Mouse (Mus musculus) adrenal gland, postnatal 10 days (tissue): ENCODE results near the gene Tbx1. TPM values are rescaled to one million over a fixed set of nuclear protein-coding genes. Genes with fewer than 3 reads are reported as not detected.

Experiments used
- DNase-seq: peaks from one replicate; pipeline ENCODE4 v3.0.0; 2021; ENCODE audit warnings: mixed read lengths
- total RNA-seq, 2 experiments: library from RNA; stranded (reverse); gene quantifications; 2 replicates each; pipeline ENCODE4 v1.2.3; 2021

The Tbx1 gene
- total RNA-seq, 2 experiments from 2014 or later, result 1.2 to 9.1 TPM

- DNase-seq, result no peak
These were observed 2.4 kb downstream of the Tbx1 start for GRCm38 (mm10) chr16:18587847-18588737.

- no peak for DNase-seq
These were observed 3.4 kb downstream of the Tbx1 start for GRCm38 (mm10) chr16:18586906-18587546.

- DNase-seq, result no peak
These were observed 4.2 kb downstream of the Tbx1 start for GRCm38 (mm10) chr16:18586076-18586905.

GRCm38 (mm10) chr16:18585676-18586075, 4.8 kb downstream of the Tbx1 start:
- no peak for DNase-seq

- DNase-seq, result no peak
These were observed 5.5 kb downstream of the Tbx1 start for GRCm38 (mm10) chr16:18584901-18585510.

GRCm38 (mm10) chr16:18583673-18584357, 6.7 kb downstream of the Tbx1 start:
- DNase-seq, result no peak

- DNase-seq, result no peak
These were observed 7.3 kb downstream of the Tbx1 start for GRCm38 (mm10) chr16:18583169-18583568.

GRCm38 (mm10) chr16:18582426-18583148, 7.9 kb downstream of the Tbx1 start:
- no peak for DNase-seq

- DNase-seq, result peak; percentile 31
These were observed 8.8 kb downstream of the Tbx1 start for GRCm38 (mm10) chr16:18581623-18582205.

- DNase-seq, result no peak
These were observed 9.3 kb downstream of the Tbx1 start for GRCm38 (mm10) chr16:18581050-18581622.

- no peak for DNase-seq
These were observed 10.1 kb downstream of the Tbx1 start for GRCm38 (mm10) chr16:18580389-18580788.

- no peak for DNase-seq
These were observed 12.8 kb downstream of the Tbx1 start for GRCm38 (mm10) chr16:18577599-18578160.

- DNase-seq, result no peak
These were observed 13.4 kb downstream of the Tbx1 start for GRCm38 (mm10) chr16:18577071-18577470.

- peak; percentile 57 for DNase-seq
These were observed 16.3 kb downstream of the Tbx1 start for GRCm38 (mm10) chr16:18574196-18574595.

- no peak for DNase-seq
These were observed 21.9 kb downstream of the Tbx1 start for GRCm38 (mm10) chr16:18568599-18568998.

- DNase-seq, result no peak
These were observed 26.0 kb downstream of the Tbx1 start for GRCm38 (mm10) chr16:18564472-18564871.

GRCm38 (mm10) chr16:18556461-18556860, 34.0 kb downstream of the Tbx1 start:
- DNase-seq, result no peak

- DNase-seq, result no peak
These were observed 35.1 kb downstream of the Tbx1 start for GRCm38 (mm10) chr16:18555235-18555935.

- no peak for DNase-seq
These were observed 35.8 kb downstream of the Tbx1 start for GRCm38 (mm10) chr16:18554721-18555120.
